Mouse (Mus musculus): ENCODE data around the gene Clk4. TPM values are rescaled to one million over a fixed set of nuclear protein-coding genes. Genes with fewer than 3 reads are reported as not detected.

Clk4 gene
- polyA plus RNA-seq, 1 experiment from 2014 or later: 51.6 TPM

- no peak overlapping the region for H3K27ac ChIP-seq (ENCODE audit: low read depth, low read length)
- no peaks in the 10 kb centered on the region for H3K4me1 ChIP-seq (replicated peaks; ENCODE audit: control insufficient read depth, insufficient read depth, low read length)
- H3K36me3 ChIP-seq (ENCODE audit: control insufficient read depth, insufficient read depth): no peaks in the 10 kb centered on the region
- no peak for ATAC-seq
- H3K9ac ChIP-seq (ENCODE audit: low read depth, low read length): no peak overlapping the region
- 88% methylated on average over 2 of the region's 2 CpGs for WGBS
- no peak overlapping the region for H3K4me2 ChIP-seq (replicated peaks; ENCODE audit: low read depth)
- H3K4me3 ChIP-seq (ENCODE audit: low read depth, low read length): no peak overlapping the region
- TF ChIP-seq CTCF (IDR thresholded peaks at IDR 0.05; ENCODE audit: low read depth): no peak; the same call in 1 of the 2 replicates
- H3K27me3 ChIP-seq (replicated peaks; ENCODE audit: control insufficient read depth, insufficient read depth, low read length): no peaks in the 10 kb centered on the region
- no peaks in the 10 kb centered on the region for H3K9me3 ChIP-seq (ENCODE audit: control insufficient read depth)
Observed at GRCm38 (mm10) chr11:51242897-51243296, 18.6 kb upstream of the Clk4 start.

- no peak overlapping the region for H3K9ac ChIP-seq (ENCODE audit: low read depth, low read length)
- no peak overlapping the region for H3K4me3 ChIP-seq (ENCODE audit: low read depth, low read length)
- H3K27ac ChIP-seq (ENCODE audit: low read depth, low read length): no peak overlapping the region
- no peaks in the 10 kb centered on the region for H3K36me3 ChIP-seq (ENCODE audit: control insufficient read depth, insufficient read depth)
- no peak for TF ChIP-seq CTCF (IDR thresholded peaks at IDR 0.05; ENCODE audit: low read depth)
- 84% methylated on average over 4 of the region's 4 CpGs for WGBS
- no peak overlapping the region for H3K4me2 ChIP-seq (replicated peaks; ENCODE audit: low read depth)
- no peaks in the 10 kb centered on the region for H3K4me1 ChIP-seq (replicated peaks; ENCODE audit: control insufficient read depth, insufficient read depth, low read length)
- no peaks in the 10 kb centered on the region for H3K9me3 ChIP-seq (ENCODE audit: control insufficient read depth)
- no peaks in the 10 kb centered on the region for H3K27me3 ChIP-seq (replicated peaks; ENCODE audit: control insufficient read depth, insufficient read depth, low read length)
- ATAC-seq: no peak
Observed at GRCm38 (mm10) chr11:51257006-51257405, 4.5 kb upstream of the Clk4 start.

DNA sequence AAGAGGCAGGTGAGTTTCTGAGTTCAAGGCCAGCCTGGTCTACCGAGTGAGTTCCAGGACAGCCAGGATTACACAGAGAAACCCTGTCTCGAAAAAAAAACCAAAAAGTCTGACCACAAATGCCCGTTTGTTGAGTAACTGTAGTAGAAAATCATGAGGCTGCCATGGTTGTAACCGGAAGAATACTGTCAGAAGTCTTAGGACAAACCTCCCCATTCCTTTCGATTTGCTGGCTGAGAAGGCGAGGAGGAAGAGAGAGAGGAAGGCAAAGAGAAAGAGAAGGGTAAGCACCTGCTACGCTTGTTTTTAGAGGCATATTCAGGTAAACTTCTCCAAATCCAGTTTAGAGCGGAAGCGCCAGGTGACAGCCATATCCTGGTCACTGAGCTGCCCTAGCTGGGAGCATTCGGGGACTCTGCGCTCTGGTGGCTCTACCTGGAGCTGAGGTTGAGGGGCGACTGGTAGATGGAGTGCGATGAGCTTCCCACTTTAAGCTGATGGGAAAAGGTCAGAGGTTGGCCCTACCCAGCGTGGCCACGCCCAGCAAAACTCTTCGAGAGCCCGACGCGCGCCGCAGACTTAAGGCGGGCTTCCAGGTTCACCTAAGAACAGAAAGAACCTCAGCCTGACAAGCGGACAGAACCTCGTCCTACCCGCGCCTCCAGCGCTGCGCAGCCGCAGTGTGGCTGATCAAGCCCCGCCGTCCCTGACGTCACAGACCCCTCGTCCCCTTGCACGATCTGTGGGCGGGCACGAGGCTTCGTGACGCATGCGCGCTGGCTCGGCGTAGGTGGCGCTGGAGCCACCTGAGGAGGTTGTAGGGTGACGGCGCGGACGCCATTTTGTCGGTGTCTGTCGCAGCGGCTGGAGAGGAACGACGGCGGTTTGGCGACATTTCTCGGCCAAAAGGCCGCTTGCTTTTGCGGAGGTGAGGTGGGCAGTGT is 1.1 kb downstream of the Clk4 start, which contains the start of gene BC049762:
Gene BC049762 (minus strand): TSS at position 705 of the 944 bp plus-strand sequence.
- Histone ChIP-seq H3K36me3 (ENCODE audit: control insufficient read depth, insufficient read depth) (0 out of 2 replicates have a peak, but pooled peaks cover 11% of the 10 kb centered on the region), H3K4me1 (replicated peaks; ENCODE audit: control insufficient read depth, insufficient read depth, low read length) (no peaks in the 10 kb centered on the region), H3K27me3 (replicated peaks; ENCODE audit: control insufficient read depth, insufficient read depth, low read length) (no peaks in the 10 kb centered on the region), H3K27ac (ENCODE audit: low read depth, low read length) (peak within 1 kb of the TSS; percentile 98), H3K4me2 (replicated peaks; ENCODE audit: low read depth) (peak within 1 kb of the TSS; percentile 93), H3K4me3 (ENCODE audit: low read depth, low read length) (peak within 1 kb of the TSS; percentile 91), H3K9ac (ENCODE audit: low read depth, low read length) (peak within 1 kb of the TSS; percentile 96), H3K9me3 (ENCODE audit: control insufficient read depth) (no peaks in the 10 kb centered on the region)
- ATAC-seq: peak; percentile 98
- peak; percentile 65 for TF ChIP-seq CTCF (IDR thresholded peaks at IDR 0.05; ENCODE audit: low read depth)
- WGBS: 7% methylated on average over 57 of the region's 57 CpGs

GRCm38 (mm10) chr11:51263286-51263831 is 1.8 kb downstream of the Clk4 start:
- Histone ChIP-seq H3K36me3 (ENCODE audit: control insufficient read depth, insufficient read depth) (0 out of 2 replicates have a peak, but pooled peaks cover 11% of the 10 kb centered on the region), H3K4me2 (replicated peaks; ENCODE audit: low read depth) (peak overlapping the region; percentile 93), H3K4me3 (ENCODE audit: low read depth, low read length) (peak overlapping the region; percentile 91), H3K9me3 (ENCODE audit: control insufficient read depth) (no peaks in the 10 kb centered on the region), H3K27ac (ENCODE audit: low read depth, low read length) (peak overlapping the region; percentile 98), H3K4me1 (replicated peaks; ENCODE audit: control insufficient read depth, insufficient read depth, low read length) (no peaks in the 10 kb centered on the region), H3K27me3 (replicated peaks; ENCODE audit: control insufficient read depth, insufficient read depth, low read length) (no peaks in the 10 kb centered on the region), H3K9ac (ENCODE audit: low read depth, low read length) (peak overlapping the region; percentile 96)
- ATAC-seq: peak; percentile 53
- WGBS: under 1% methylated on average over 45 of the region's 50 CpGs
- TF ChIP-seq CTCF (IDR thresholded peaks at IDR 0.05; ENCODE audit: low read depth): no peak

DNA sequence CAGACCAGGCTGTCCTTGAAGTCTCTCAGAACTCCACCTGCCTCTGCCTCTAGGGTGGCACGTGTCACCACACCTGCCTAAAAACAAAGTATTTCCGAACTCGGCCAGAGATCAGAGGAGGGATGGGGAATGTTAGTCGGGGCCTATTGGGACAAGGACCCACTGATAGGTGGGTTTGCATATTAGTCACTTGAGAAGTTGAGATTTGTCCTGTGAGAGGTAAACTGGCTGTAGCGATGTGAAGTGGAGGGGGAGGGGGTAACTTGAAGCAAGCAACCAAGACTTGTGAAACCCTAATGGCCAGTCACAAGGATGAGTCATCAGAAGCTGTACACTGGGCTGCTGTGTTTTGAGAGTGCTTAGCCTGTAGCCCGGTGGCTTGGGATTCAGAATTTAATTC is 2.8 kb downstream of the Clk4 start:
- Histone ChIP-seq H3K4me1 (replicated peaks; ENCODE audit: control insufficient read depth, insufficient read depth, low read length) (no peaks in the 10 kb centered on the region), H3K4me3 (ENCODE audit: low read depth, low read length) (peak overlapping the region; percentile 91), H3K27me3 (replicated peaks; ENCODE audit: control insufficient read depth, insufficient read depth, low read length) (no peaks in the 10 kb centered on the region), H3K27ac (ENCODE audit: low read depth, low read length) (no peak overlapping the region), H3K4me2 (replicated peaks; ENCODE audit: low read depth) (peak overlapping the region; percentile 93), H3K36me3 (ENCODE audit: control insufficient read depth, insufficient read depth) (0 out of 2 replicates have a peak, but pooled peaks cover 11% of the 10 kb centered on the region), H3K9me3 (ENCODE audit: control insufficient read depth) (no peaks in the 10 kb centered on the region), H3K9ac (ENCODE audit: low read depth, low read length) (no peak overlapping the region)
- ATAC-seq: no peak
- TF ChIP-seq CTCF (IDR thresholded peaks at IDR 0.05; ENCODE audit: low read depth): no peak
- whole genome bisulfite sequencing: 4% methylated on average over 6 of the region's 6 CpGs

- Histone ChIP-seq H3K4me3 (ENCODE audit: low read depth, low read length) (no peak overlapping the region), H3K4me2 (replicated peaks; ENCODE audit: low read depth) (peak overlapping the region; percentile 21; the same call in 1 of the 2 replicates), H3K27ac (ENCODE audit: low read depth, low read length) (no peak overlapping the region), H3K27me3 (replicated peaks; ENCODE audit: control insufficient read depth, insufficient read depth, low read length) (no peaks in the 10 kb centered on the region), H3K36me3 (ENCODE audit: control insufficient read depth, insufficient read depth) (peaks cover 14% of the 10 kb centered on the region; the same call in 1 of the 2 replicates), H3K4me1 (replicated peaks; ENCODE audit: control insufficient read depth, insufficient read depth, low read length) (no peaks in the 10 kb centered on the region), H3K9ac (ENCODE audit: low read depth, low read length) (no peak overlapping the region), H3K9me3 (ENCODE audit: control insufficient read depth) (no peaks in the 10 kb centered on the region)
- ATAC-seq: no peak
- WGBS: 41% methylated on average over 3 of the region's 3 CpGs
- TF ChIP-seq CTCF (IDR thresholded peaks at IDR 0.05; ENCODE audit: low read depth): peak; percentile 75
Observed at GRCm38 (mm10) chr11:51265326-51265725, 3.8 kb downstream of the Clk4 start.

Measured in intestine, postnatal 0 days (tissue).